Mouse (Mus musculus) liver, embryonic 15.5 days (tissue): ENCODE results near the gene Cops4. TPM values are rescaled to one million over a fixed set of nuclear protein-coding genes. Genes with fewer than 3 reads are reported as not detected.

Source experiments
- ATAC-seq: fragments of 200-750 bp; cut with Nextera tagmentation; 2 replicates; pipeline ENCODE4 v1.8.0; 2017; ENCODE audit warnings: moderate number of reproducible peaks, mild to moderate bottlenecking, moderate library complexity; ENCODE audit not compliant: insufficient read depth
- H3K27ac ChIP-seq: fragments of 300-500 bp; sonication (generic); replicated peaks from 2 replicates; pipeline ENCODE4 v1.5.1; 2015; ENCODE audit warnings: mild to moderate bottlenecking, inconsistent platforms
- H3K27me3 ChIP-seq: fragments of 300-500 bp; sonication (generic); 2 replicates; pipeline ENCODE4 v1.6.1; 2015; ENCODE audit warnings: mild to moderate bottlenecking, inconsistent platforms
- H3K36me3 ChIP-seq: fragments of 300-500 bp; sonication (generic); replicated peaks from 2 replicates; pipeline ENCODE4 v1.6.1; 2015; ENCODE audit warnings: moderate library complexity, mild to moderate bottlenecking, inconsistent platforms
- H3K4me1 ChIP-seq: fragments of 300-500 bp; sonication (generic); replicated peaks from 2 replicates; pipeline ENCODE4 v1.6.1; 2015; ENCODE audit warnings: inconsistent platforms
- H3K4me2 ChIP-seq: fragments of 300-500 bp; sonication (generic); 2 replicates; pipeline ENCODE4 v1.6.1; 2015; ENCODE audit warnings: moderate library complexity, mild to moderate bottlenecking, inconsistent platforms
- H3K4me3 ChIP-seq: fragments of 300-500 bp; sonication (generic); replicated peaks from 2 replicates; pipeline ENCODE4 v1.5.1; 2015; ENCODE audit warnings: mild to moderate bottlenecking, inconsistent platforms
- H3K9ac ChIP-seq: fragments of 300-500 bp; sonication (generic); 2 replicates; pipeline ENCODE4 v1.6.1; 2015; ENCODE audit warnings: moderate library complexity, mild to moderate bottlenecking, inconsistent platforms
- H3K9me3 ChIP-seq: fragments of 300-500 bp; sonication (generic); replicated peaks from 2 replicates; pipeline ENCODE4 v1.6.1; 2016; ENCODE audit warnings: inconsistent platforms
- WGBS: fragments of 180-500 bp; shearing (Covaris S2); methylation state at CpG from one replicate; pipeline ENCODE4 v1.1.7; 2015; ENCODE audit warnings: mixed read lengths; ENCODE audit not compliant: insufficient replicate concordance; 5-methylcytosine and 5-hydroxymethylcytosine counted together
- polyA plus RNA-seq: library from polyadenylated mRNA; unstranded; fragments of >200 nt; fragmentation: Nextera tagmentation; extraction: Ambion mirVana; gene quantifications from 2 replicates; pipeline ENCODE4 v1.2.1, GENCODE M21; 2015

Cops4 gene
- polyA plus RNA-seq, 1 experiment from 2014 or later = 67.6 TPM

DNA sequence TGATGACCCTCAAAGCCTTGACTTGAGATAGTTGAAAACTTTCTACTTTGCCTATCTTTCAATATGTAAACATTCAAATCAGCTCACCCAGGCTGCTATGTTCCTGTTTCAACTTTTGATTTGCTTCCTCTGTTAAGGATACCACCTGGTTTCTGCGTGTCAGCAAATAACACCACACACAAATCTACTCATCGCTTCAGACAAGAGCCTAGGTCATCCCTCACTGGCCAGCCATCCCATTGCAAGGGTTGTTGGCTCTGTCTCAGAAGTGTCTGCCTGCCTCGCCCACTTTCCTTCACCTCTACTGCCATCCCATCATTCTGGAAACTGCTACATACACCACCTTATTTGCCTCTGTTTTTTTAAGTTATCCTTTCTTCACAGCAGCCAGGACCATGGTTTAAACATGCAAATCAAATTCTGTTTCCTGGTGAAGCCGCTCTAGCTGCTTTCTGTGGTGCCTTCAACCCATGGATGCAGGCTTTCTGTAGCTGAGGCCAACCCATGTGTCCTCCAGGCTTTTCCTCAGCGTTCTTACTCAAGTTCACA lies 60.8 kb downstream of the Cops4 start:
- WGBS = 61% methylated on average over 5 of the region's 5 CpGs
- Histone ChIP-seq H3K36me3 (no peaks in the 10 kb centered on the region), H3K4me2 (no peak overlapping the region), H3K27me3 (no peaks in the 10 kb centered on the region), H3K9me3 (no peaks in the 10 kb centered on the region), H3K9ac (no peak overlapping the region), H3K27ac (no peak overlapping the region), H3K4me1 (peaks cover 10% of the 10 kb centered on the region; the same call in 1 of the 2 replicates), H3K4me3 (no peak overlapping the region)
- ATAC-seq = no peak

DNA sequence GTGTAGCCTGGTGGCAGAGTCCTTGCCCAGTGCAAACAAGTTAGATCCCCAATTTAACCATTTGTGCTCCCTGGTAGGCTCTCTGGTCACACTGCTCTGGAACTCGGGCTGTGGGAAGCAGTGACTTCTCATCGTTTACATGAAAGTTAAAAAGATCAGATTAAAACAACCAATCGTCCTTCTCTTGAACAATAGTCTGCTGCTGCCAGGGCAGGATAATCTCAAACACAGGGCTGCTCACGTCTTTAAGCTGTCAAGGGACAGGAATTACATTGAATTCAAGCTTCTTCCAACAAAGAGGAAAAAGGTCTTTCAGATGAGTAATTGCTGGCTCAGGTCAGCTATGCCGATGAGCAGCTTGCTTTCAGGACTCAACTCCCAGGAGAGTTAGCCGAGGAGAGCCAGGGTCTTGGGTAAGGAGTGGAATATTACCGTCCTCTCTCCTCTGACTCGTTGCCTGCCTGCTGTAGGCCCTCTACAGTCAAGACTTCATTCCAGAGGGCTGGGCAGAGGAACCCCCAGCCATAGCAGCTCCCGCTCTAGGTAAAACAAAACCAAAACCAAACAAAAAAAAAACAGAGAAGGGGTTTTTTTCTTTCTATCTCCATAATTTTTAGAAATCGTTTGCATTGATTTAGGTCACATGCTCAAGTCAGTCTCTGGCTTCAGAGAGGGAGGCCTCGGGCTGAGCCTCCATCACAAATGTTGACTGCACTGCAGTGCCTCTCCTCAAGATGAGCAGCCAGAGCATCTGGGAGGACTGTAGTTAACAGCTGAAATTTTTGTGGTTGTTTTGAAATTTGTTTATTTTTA lies 63.7 kb downstream of the Cops4 start:
- H3K4me2 ChIP-seq = no peak overlapping the region
- no peak overlapping the region for H3K27ac ChIP-seq
- H3K36me3 ChIP-seq = no peaks in the 10 kb centered on the region
- peaks cover 16% of the 10 kb centered on the region; the same call in 1 of the 2 replicates for H3K4me1 ChIP-seq
- no peak for ATAC-seq
- H3K27me3 ChIP-seq = no peaks in the 10 kb centered on the region
- H3K9ac ChIP-seq = no peak overlapping the region
- H3K4me3 ChIP-seq = no peak overlapping the region
- H3K9me3 ChIP-seq = no peaks in the 10 kb centered on the region
- 50% methylated on average over 11 of the region's 11 CpGs for WGBS

DNA sequence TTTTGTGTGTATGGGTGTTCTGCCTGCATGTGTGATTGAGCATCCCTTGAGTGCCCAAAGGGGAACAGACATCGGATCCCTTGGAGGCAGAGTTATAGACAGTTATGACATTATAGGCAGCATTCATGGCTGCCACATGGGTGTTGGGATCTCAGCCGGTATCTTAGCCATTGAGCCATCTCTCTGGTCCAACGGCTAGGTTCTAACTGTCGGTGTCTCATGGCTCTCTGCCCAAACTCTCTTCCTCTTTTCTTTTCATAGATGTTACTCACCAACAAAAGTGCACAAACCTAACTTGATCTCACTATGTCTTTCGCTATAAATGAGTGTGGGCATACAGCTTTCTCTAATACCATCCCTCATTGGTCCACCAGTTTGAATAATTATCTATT lies 64.3 kb downstream of the Cops4 start:
- Histone ChIP-seq H3K27me3 (no peaks in the 10 kb centered on the region), H3K9ac (no peak overlapping the region), H3K4me3 (no peak overlapping the region), H3K27ac (no peak overlapping the region), H3K4me1 (peaks cover 16% of the 10 kb centered on the region; the same call in 1 of the 2 replicates), H3K4me2 (no peak overlapping the region), H3K9me3 (no peaks in the 10 kb centered on the region), H3K36me3 (no peaks in the 10 kb centered on the region)
- ATAC-seq = no peak
- 38% methylated on average over 5 of the region's 5 CpGs for WGBS

DNA sequence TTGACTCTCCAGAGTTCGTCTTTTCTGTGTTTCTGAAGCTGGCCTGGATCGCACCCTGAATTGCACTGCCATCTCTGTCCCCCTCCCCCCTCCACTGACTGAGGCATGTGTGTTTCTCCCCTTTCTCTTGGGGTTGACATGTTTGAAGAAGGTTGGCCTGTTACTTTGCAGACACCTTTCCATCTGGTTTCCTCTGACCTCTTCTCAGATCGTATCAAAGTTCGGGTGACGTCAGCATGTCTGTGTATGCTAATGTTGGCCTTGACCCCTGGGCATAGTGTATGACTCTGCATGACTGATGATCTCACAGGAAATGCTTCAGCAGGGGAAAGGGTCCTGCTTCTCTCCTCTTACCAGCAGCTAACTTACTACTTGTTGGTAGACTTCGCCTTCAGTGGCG lies 65.0 kb downstream of the Cops4 start:
- H3K9ac ChIP-seq = no peak overlapping the region
- no peak; the same call in 1 of the 2 replicates for ATAC-seq
- no peak overlapping the region for H3K4me3 ChIP-seq
- whole genome bisulfite sequencing = 60% methylated on average over 7 of the region's 7 CpGs
- H3K27ac ChIP-seq = no peak overlapping the region
- H3K4me1 ChIP-seq = peaks cover 16% of the 10 kb centered on the region; the same call in 1 of the 2 replicates
- no peaks in the 10 kb centered on the region for H3K36me3 ChIP-seq
- no peaks in the 10 kb centered on the region for H3K9me3 ChIP-seq
- no peaks in the 10 kb centered on the region for H3K27me3 ChIP-seq
- no peak overlapping the region for H3K4me2 ChIP-seq

DNA sequence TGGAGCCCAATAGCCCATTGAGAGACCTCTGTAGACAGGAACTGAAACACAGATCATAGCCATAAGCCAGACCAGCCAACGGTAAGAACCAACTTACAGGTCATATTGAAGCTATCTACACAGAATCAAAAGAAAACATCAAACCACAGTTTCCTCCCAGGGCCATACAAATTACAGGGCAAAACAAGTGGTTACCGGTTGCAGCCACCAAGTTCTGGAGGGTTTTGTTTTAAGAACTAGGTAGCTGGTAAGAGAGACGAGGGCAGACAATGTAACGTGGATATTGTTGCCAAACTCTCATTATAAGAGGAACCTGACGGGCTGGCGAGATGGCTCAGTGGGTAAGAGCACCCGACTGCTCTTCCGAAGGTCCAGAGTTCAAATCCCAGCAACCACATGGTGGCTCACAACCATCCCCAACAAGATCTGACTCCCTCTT lies 67.1 kb downstream of the Cops4 start:
- H3K27me3 ChIP-seq = no peaks in the 10 kb centered on the region
- H3K4me3 ChIP-seq = no peak overlapping the region
- no peak overlapping the region for H3K4me2 ChIP-seq
- no peaks in the 10 kb centered on the region for H3K36me3 ChIP-seq
- H3K9me3 ChIP-seq = no peaks in the 10 kb centered on the region
- no peak overlapping the region for H3K27ac ChIP-seq
- no peak overlapping the region for H3K9ac ChIP-seq
- WGBS = 24% methylated on average over 8 of the region's 8 CpGs
- H3K4me1 ChIP-seq = peaks cover 16% of the 10 kb centered on the region; the same call in 1 of the 2 replicates
- no peak for ATAC-seq

DNA sequence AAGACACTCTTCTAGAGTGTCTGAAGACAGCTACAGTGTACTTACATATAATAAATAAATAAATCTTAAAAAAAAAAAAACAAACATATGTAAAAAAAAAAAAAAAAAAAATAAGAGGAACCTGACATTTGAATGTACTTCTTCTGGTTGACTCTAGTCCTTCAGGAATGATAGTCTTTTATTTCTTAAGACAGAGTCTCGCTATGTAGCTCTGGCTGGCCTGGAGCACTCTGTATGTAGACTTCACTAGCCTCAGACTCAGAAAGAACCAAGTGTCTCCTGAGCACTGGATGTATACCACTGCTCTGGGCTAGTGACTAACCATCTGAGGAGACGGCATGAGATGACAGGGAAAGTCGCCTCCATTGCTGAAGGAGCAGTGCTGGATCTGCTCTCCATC lies 67.5 kb downstream of the Cops4 start:
- ATAC-seq = no peak
- H3K27ac ChIP-seq = no peak overlapping the region
- peaks cover 16% of the 10 kb centered on the region; the same call in 1 of the 2 replicates for H3K4me1 ChIP-seq
- no peak overlapping the region for H3K4me2 ChIP-seq
- no peak overlapping the region for H3K4me3 ChIP-seq
- no peak overlapping the region for H3K9ac ChIP-seq
- no peaks in the 10 kb centered on the region for H3K9me3 ChIP-seq
- 62% methylated on average over 3 of the region's 3 CpGs for WGBS
- no peaks in the 10 kb centered on the region for H3K36me3 ChIP-seq
- no peaks in the 10 kb centered on the region for H3K27me3 ChIP-seq

DNA sequence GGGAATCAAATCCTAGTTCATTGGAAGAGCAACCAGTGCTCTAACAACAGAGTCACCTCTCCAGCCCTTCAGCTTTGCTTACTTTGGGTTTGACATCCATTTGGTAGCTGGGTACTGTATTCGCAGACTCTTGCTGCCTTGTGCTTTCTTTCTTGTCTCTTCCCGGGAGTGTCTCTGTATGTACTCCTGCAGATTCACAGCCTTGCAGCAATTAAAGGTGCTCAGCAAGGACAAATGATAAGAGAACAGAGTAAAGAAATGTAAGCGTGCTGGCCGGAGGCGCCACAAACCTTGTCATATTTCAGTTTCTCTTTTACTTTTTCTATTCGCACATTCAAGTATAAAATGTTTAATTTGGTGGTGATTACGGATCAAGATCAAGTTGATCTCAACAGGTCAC lies 69.0 kb downstream of the Cops4 start:
- Histone ChIP-seq H3K4me1 (peaks cover 10% of the 10 kb centered on the region; the same call in 1 of the 2 replicates), H3K27ac (no peak overlapping the region), H3K36me3 (no peaks in the 10 kb centered on the region), H3K9me3 (no peaks in the 10 kb centered on the region), H3K27me3 (no peaks in the 10 kb centered on the region), H3K4me2 (no peak overlapping the region), H3K4me3 (no peak overlapping the region), H3K9ac (no peak overlapping the region)
- WGBS = 72% methylated on average over 7 of the region's 7 CpGs
- ATAC-seq = no peak

DNA sequence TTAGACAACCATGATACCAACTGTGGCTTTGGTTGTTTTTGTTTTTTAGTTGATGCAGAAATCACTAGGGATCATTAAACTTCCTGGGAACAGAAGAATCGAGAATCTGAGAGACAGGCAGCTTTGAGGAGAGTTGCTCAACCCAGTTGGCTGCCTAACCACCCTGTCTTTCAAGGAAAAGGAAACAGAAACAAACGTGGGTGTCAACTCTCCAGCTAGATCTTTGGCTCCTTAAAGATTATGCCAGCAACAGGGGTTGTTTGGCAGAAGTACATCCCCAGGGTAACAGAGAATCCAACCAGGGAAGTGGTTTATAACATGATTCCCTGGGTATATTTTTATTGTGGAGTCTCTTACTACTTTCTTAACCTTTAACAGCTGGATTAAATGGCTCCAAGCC lies 69.5 kb downstream of the Cops4 start:
- H3K9ac ChIP-seq = no peak overlapping the region
- no peak overlapping the region for H3K4me3 ChIP-seq
- peaks cover 10% of the 10 kb centered on the region; the same call in 1 of the 2 replicates for H3K4me1 ChIP-seq
- H3K4me2 ChIP-seq = no peak overlapping the region
- H3K9me3 ChIP-seq = no peaks in the 10 kb centered on the region
- H3K27me3 ChIP-seq = no peaks in the 10 kb centered on the region
- WGBS = 21% methylated on average over 2 of the region's 2 CpGs
- ATAC-seq = no peak
- no peak overlapping the region for H3K27ac ChIP-seq
- no peaks in the 10 kb centered on the region for H3K36me3 ChIP-seq

DNA sequence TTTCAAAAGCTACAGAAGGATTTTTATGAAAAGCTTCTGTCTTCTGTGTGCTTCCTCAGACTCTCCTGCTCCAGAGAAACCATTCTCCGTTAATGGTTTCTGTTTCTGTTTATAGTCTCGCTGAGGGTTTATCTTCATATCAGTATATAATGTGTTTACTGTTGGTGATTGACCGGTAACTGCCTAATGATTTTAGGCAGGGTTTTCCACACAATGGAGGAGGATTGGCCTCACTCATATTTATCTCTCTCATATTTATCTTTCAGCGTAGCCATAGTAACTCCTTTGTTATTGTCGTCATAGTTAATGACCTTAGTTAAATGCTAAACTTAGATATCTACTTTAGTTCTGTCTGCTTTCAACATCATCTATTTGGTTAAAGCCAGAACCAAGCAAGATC lies 72.4 kb downstream of the Cops4 start:
- Histone ChIP-seq H3K9ac (no peak overlapping the region), H3K4me3 (no peak overlapping the region), H3K36me3 (no peaks in the 10 kb centered on the region), H3K4me2 (no peak overlapping the region), H3K9me3 (no peaks in the 10 kb centered on the region), H3K4me1 (0 out of 2 replicates have a peak, but pooled peaks cover 3% of the 10 kb centered on the region), H3K27me3 (no peaks in the 10 kb centered on the region), H3K27ac (no peak overlapping the region)
- ATAC-seq = no peak
- 53% methylated on average over 5 of the region's 5 CpGs for WGBS

DNA sequence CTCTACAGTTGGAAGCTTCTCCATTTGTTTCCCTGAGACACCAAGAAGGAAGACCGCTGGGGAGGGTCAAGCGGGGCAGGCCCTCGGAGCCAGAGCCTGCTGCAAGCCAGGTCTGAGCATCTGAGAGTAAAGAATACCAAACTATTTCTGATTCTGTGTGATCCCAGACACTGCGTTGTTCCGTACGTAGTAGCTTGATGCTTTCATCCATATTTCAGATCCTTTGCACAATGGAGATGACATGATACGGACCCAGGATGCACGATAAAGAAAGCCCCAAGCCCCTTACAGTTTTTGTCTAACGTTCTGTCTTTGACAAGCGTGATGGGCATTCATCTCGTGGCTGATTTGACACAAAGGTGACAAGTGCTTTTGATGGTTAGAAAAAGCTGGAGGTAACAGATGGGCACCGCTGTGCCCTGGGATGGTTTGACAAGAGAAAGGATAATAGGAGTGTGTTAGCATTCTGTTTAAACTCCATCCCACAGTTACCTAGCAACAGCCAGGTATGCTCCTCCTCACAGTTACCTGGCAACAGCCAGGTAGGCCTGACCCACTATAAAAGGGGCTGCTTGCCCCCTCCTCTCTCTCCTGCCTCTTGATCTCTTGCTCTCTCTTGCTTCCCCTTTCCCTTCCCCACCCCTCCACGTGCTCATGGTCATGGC lies 76.8 kb downstream of the Cops4 start:
- H3K27ac ChIP-seq = no peak overlapping the region
- no peak overlapping the region for H3K4me3 ChIP-seq
- H3K4me2 ChIP-seq = no peak overlapping the region
- H3K27me3 ChIP-seq = no peaks in the 10 kb centered on the region
- H3K9ac ChIP-seq = no peak overlapping the region
- no peaks in the 10 kb centered on the region for H3K36me3 ChIP-seq
- no peak for ATAC-seq
- no peaks in the 10 kb centered on the region for H3K9me3 ChIP-seq
- no peaks in the 10 kb centered on the region for H3K4me1 ChIP-seq
- WGBS = 78% methylated on average over 13 of the region's 13 CpGs

DNA sequence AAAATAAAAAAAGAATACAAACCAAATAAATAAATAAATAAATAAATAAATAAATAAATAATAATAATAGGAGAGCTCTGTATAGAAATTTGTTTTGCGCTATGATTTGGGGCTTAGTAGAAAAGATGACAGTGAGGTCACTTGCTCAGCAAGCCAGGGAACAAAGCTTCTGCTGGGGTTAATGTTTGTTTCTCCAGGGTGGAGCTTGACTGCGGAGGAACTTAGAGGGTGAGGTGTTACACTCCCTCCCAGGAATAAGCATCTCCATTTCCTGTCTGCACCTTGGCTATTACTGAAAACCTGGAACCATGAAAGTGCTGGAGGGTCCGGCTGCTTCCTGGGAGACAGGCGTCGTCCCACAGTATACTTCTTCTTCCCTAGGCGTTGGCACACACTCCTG lies 77.9 kb downstream of the Cops4 start:
- Histone ChIP-seq H3K27me3 (no peaks in the 10 kb centered on the region), H3K4me3 (no peak overlapping the region), H3K9ac (no peak overlapping the region), H3K27ac (no peak overlapping the region), H3K36me3 (no peaks in the 10 kb centered on the region), H3K4me2 (no peak overlapping the region), H3K9me3 (no peaks in the 10 kb centered on the region), H3K4me1 (no peaks in the 10 kb centered on the region)
- WGBS = 79% methylated on average over 6 of the region's 6 CpGs
- ATAC-seq = no peak
